Mouse (Mus musculus) embryonic facial prominence, embryonic 13.5 days (tissue): ENCODE data around the gene Grk2. TPM values are rescaled to one million over a fixed set of nuclear protein-coding genes. Genes with fewer than 3 reads are reported as not detected.

Experiments used
- ATAC-seq: fragments of 200-750 bp; cut with Nextera tagmentation; 2 replicates; pipeline ENCODE4 v1.8.0; 2017; ENCODE audit warnings: low read depth; ENCODE audit not compliant: insufficient number of reproducible peaks, insufficient read depth, low FRiP score, low TSS enrichment
- H3K27ac ChIP-seq: fragments of 300-500 bp; sonication (generic); 2 replicates; pipeline ENCODE4 v1.5.1; 2015; ENCODE audit warnings: moderate library complexity, mild to moderate bottlenecking, inconsistent platforms
- H3K27me3 ChIP-seq: fragments of 300-500 bp; sonication (generic); 2 replicates; pipeline ENCODE4 v1.6.1; 2015; ENCODE audit warnings: mild to moderate bottlenecking, inconsistent platforms
- H3K36me3 ChIP-seq: fragments of 300-500 bp; sonication (generic); 2 replicates; pipeline ENCODE4 v1.6.1; 2015; ENCODE audit warnings: mild to moderate bottlenecking, inconsistent platforms
- H3K4me1 ChIP-seq: fragments of 300-500 bp; sonication (generic); 2 replicates; pipeline ENCODE4 v1.6.1; 2015; ENCODE audit warnings: inconsistent platforms
- H3K4me2 ChIP-seq: fragments of 300-500 bp; sonication (generic); 2 replicates; pipeline ENCODE4 v1.6.1; 2015; ENCODE audit warnings: moderate library complexity, mild to moderate bottlenecking, inconsistent platforms
- H3K4me3 ChIP-seq: fragments of 300-500 bp; sonication (generic); 2 replicates; pipeline ENCODE4 v1.5.1; 2015; ENCODE audit warnings: mild to moderate bottlenecking, inconsistent platforms
- H3K9ac ChIP-seq: fragments of 300-500 bp; sonication (generic); 2 replicates; pipeline ENCODE4 v1.6.1; 2015; ENCODE audit warnings: mild to moderate bottlenecking, inconsistent platforms
- H3K9me3 ChIP-seq: fragments of 300-500 bp; sonication (generic); 2 replicates; pipeline ENCODE4 v1.6.1; 2016; ENCODE audit warnings: inconsistent platforms
- WGBS: fragments of 180-500 bp; shearing (Covaris S2); methylation state at CpG from one replicate; pipeline ENCODE4 v1.1.7; 2015; ENCODE audit warnings: mixed read lengths; 5-methylcytosine and 5-hydroxymethylcytosine counted together
- polyA plus RNA-seq: library from polyadenylated mRNA; unstranded; fragments of >200 nt; fragmentation: Nextera tagmentation; extraction: Ambion mirVana; gene quantifications from 2 replicates; pipeline ENCODE4 v1.2.1, GENCODE M21; 2015

Gene Grk2
- polyA plus RNA-seq, 1 experiment from 2014 or later = 19.6 TPM

- Histone ChIP-seq H3K4me2 (peak overlapping the region; percentile 57), H3K36me3 (no peaks in the 10 kb centered on the region; the same call in 1 of the 2 replicates), H3K4me3 (peak overlapping the region; percentile 25), H3K27me3 (no peaks in the 10 kb centered on the region), H3K9ac (peak overlapping the region; percentile 65), H3K27ac (peak overlapping the region; percentile 89), H3K4me1 (peaks cover 74% of the 10 kb centered on the region), H3K9me3 (no peaks in the 10 kb centered on the region)
- ATAC-seq = no peak
- WGBS = 64% methylated on average over 7 of the region's 7 CpGs
These were observed 2.9 kb downstream of the Grk2 start for GRCm38 (mm10) chr19:4302936-4303639.

- H3K9ac ChIP-seq = peak overlapping the region; percentile 65
- peak overlapping the region; percentile 89 for H3K27ac ChIP-seq
- ATAC-seq = no peak
- WGBS = 15% methylated on average over 21 of the region's 21 CpGs
- H3K9me3 ChIP-seq = no peaks in the 10 kb centered on the region
- H3K4me3 ChIP-seq = peak overlapping the region; percentile 25
- H3K27me3 ChIP-seq = no peaks in the 10 kb centered on the region
- peaks cover 75% of the 10 kb centered on the region for H3K4me1 ChIP-seq
- peak overlapping the region; percentile 57 for H3K4me2 ChIP-seq
- H3K36me3 ChIP-seq = peaks cover 6% of the 10 kb centered on the region; the same call in 1 of the 2 replicates
These were observed 4.0 kb downstream of the Grk2 start for GRCm38 (mm10) chr19:4301735-4302651.

- 66% methylated on average over 11 of the region's 11 CpGs for WGBS
- Histone ChIP-seq H3K4me1 (peaks cover 67% of the 10 kb centered on the region), H3K27ac (peak overlapping the region; percentile 89), H3K9me3 (no peaks in the 10 kb centered on the region), H3K4me3 (peak overlapping the region; percentile 25; the same call in 1 of the 2 replicates), H3K36me3 (peaks cover 6% of the 10 kb centered on the region; the same call in 1 of the 2 replicates), H3K9ac (peak overlapping the region; percentile 65), H3K27me3 (no peaks in the 10 kb centered on the region), H3K4me2 (peak overlapping the region; percentile 57)
- no peak for ATAC-seq
These were observed 4.9 kb downstream of the Grk2 start for GRCm38 (mm10) chr19:4300852-4301734.

- H3K4me2 ChIP-seq = no peak overlapping the region
- H3K4me1 ChIP-seq = peaks cover 67% of the 10 kb centered on the region
- H3K9ac ChIP-seq = 0 out of 2 replicates have a peak overlapping the region, but pooled peaks have one; percentile 27
- peaks cover 13% of the 10 kb centered on the region for H3K36me3 ChIP-seq
- no peaks in the 10 kb centered on the region for H3K27me3 ChIP-seq
- H3K4me3 ChIP-seq = no peak overlapping the region
- no peak overlapping the region; the same call in 1 of the 2 replicates for H3K27ac ChIP-seq
- no peaks in the 10 kb centered on the region for H3K9me3 ChIP-seq
- 60% methylated on average over 7 of the region's 7 CpGs for WGBS
- ATAC-seq = no peak
These were observed 5.7 kb downstream of the Grk2 start for GRCm38 (mm10) chr19:4300271-4300704.

GRCm38 (mm10) chr19:4299574-4300270 is 6.3 kb downstream of the Grk2 start:
- no peaks in the 10 kb centered on the region for H3K27me3 ChIP-seq
- H3K27ac ChIP-seq = no peak overlapping the region
- ATAC-seq = no peak
- no peak overlapping the region for H3K4me3 ChIP-seq
- H3K36me3 ChIP-seq = peaks cover 18% of the 10 kb centered on the region
- H3K9ac ChIP-seq = 0 out of 2 replicates have a peak overlapping the region, but pooled peaks have one; percentile 27
- 83% methylated on average over 6 of the region's 6 CpGs for WGBS
- no peaks in the 10 kb centered on the region for H3K9me3 ChIP-seq
- peaks cover 66% of the 10 kb centered on the region for H3K4me1 ChIP-seq
- no peak overlapping the region for H3K4me2 ChIP-seq

GRCm38 (mm10) chr19:4299126-4299525 is 6.9 kb downstream of the Grk2 start:
- 85% methylated on average over 7 of the region's 7 CpGs for WGBS
- Histone ChIP-seq H3K9ac (no peak overlapping the region), H3K4me3 (no peak overlapping the region), H3K4me2 (no peak overlapping the region), H3K36me3 (peaks cover 24% of the 10 kb centered on the region), H3K27ac (no peak overlapping the region), H3K4me1 (peaks cover 64% of the 10 kb centered on the region), H3K9me3 (no peaks in the 10 kb centered on the region), H3K27me3 (no peaks in the 10 kb centered on the region)
- no peak for ATAC-seq

- Histone ChIP-seq H3K4me3 (no peak overlapping the region), H3K9me3 (no peaks in the 10 kb centered on the region), H3K9ac (no peak overlapping the region), H3K27ac (no peak overlapping the region), H3K4me2 (no peak overlapping the region), H3K4me1 (peaks cover 58% of the 10 kb centered on the region), H3K36me3 (peaks cover 30% of the 10 kb centered on the region), H3K27me3 (no peaks in the 10 kb centered on the region)
- ATAC-seq = no peak
- WGBS = 80% methylated on average over 17 of the region's 17 CpGs
These were observed 7.5 kb downstream of the Grk2 start for GRCm38 (mm10) chr19:4298322-4299121.

- Histone ChIP-seq H3K9ac (no peak overlapping the region), H3K36me3 (peaks cover 36% of the 10 kb centered on the region), H3K27me3 (no peaks in the 10 kb centered on the region), H3K4me3 (no peak overlapping the region), H3K9me3 (no peaks in the 10 kb centered on the region), H3K4me2 (no peak overlapping the region), H3K27ac (no peak overlapping the region), H3K4me1 (peaks cover 51% of the 10 kb centered on the region)
- no peak for ATAC-seq
- 90% methylated on average over 5 of the region's 5 CpGs for WGBS
These were observed 8.2 kb downstream of the Grk2 start for GRCm38 (mm10) chr19:4297851-4298250.

GRCm38 (mm10) chr19:4296611-4297010 is 9.4 kb downstream of the Grk2 start:
- no peak overlapping the region for H3K4me3 ChIP-seq
- H3K9me3 ChIP-seq = no peaks in the 10 kb centered on the region
- H3K27ac ChIP-seq = no peak overlapping the region
- no peak for ATAC-seq
- H3K27me3 ChIP-seq = no peaks in the 10 kb centered on the region
- peaks cover 38% of the 10 kb centered on the region for H3K4me1 ChIP-seq
- WGBS = 86% methylated on average over 2 of the region's 2 CpGs
- H3K9ac ChIP-seq = no peak overlapping the region
- peaks cover 49% of the 10 kb centered on the region for H3K36me3 ChIP-seq
- no peak overlapping the region for H3K4me2 ChIP-seq

- Histone ChIP-seq H3K9me3 (no peaks in the 10 kb centered on the region), H3K9ac (no peak overlapping the region), H3K4me1 (peaks cover 26% of the 10 kb centered on the region), H3K27me3 (no peaks in the 10 kb centered on the region), H3K4me3 (no peak overlapping the region), H3K36me3 (peaks cover 61% of the 10 kb centered on the region), H3K4me2 (no peak overlapping the region), H3K27ac (no peak overlapping the region)
- ATAC-seq = no peak
- 85% methylated on average over 4 of the region's 4 CpGs for WGBS
These were observed 10.6 kb downstream of the Grk2 start for GRCm38 (mm10) chr19:4295391-4295790.
